Mouse (Mus musculus): ENCODE measurements around the gene Ccs. TPM values are rescaled to one million over a fixed set of nuclear protein-coding genes. Genes with fewer than 3 reads are reported as not detected.

Gene Ccs
- polyA plus RNA-seq, 1 experiment from 2014 or later, result 53.7 TPM

DNA sequence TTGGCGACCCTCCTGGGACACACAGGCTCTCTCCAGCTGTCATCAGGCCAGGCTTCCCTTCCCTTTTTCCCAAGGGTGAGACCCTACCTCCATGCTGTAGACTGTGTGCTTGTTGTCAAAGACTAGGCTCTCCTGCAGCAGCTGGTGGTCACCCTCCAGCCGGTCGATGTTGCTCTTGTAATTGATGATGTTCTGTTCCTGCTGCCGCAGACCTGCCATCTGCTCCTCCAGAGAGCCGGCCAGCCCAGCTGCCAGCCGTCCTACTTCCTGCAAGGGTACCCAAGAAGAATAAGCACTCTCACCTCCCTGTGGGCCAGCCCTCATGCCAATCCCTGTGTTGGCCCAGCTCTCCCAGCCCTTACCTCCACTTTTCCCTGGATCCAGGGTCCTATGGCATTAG is 23.9 kb upstream of the Ccs start:
- H3K4me1 ChIP-seq (replicated peaks; ENCODE audit: control insufficient read depth, insufficient read depth, low read length), result peaks cover 6% of the 10 kb centered on the region; the same call in 1 of the 2 replicates
- H3K9me3 ChIP-seq (ENCODE audit: control insufficient read depth, low read length), result no peaks in the 10 kb centered on the region
- no peak overlapping the region for H3K4me3 ChIP-seq (ENCODE audit: low read length)
- H3K9ac ChIP-seq (ENCODE audit: low read length), result no peak overlapping the region
- H3K27me3 ChIP-seq (ENCODE audit: control insufficient read depth, insufficient read depth, low read depth, low read length), result no peaks in the 10 kb centered on the region
- ATAC-seq (ENCODE audit: low read depth), result no peak
- no peak overlapping the region for H3K27ac ChIP-seq (ENCODE audit: low read length)
- WGBS, result 61% methylated on average over 6 of the region's 6 CpGs
- H3K36me3 ChIP-seq (ENCODE audit: control insufficient read depth, insufficient read depth, low read length), result no peaks in the 10 kb centered on the region
- H3K4me2 ChIP-seq (ENCODE audit: low read depth, low read length), result no peak overlapping the region

DNA sequence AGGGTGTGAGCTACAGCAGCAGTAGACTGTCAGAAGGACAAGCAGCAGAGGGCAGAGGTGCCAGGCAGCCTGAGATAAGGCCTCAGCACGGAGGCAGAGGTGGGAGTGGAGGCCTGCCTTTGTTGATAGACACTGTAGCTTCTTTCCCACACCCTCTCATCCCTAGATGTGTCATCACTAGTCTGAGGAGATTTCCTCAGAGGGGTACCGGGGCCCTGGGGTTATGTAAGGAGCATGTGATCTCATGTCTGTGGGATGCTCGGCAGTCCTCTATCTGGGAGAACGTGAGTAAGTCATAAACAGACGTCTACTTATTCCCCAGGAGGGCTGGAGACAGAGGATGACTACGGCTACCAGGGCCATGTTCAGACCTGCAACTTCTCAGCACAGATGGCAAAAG is 19.9 kb upstream of the Ccs start:
- Histone ChIP-seq H3K27me3 (ENCODE audit: control insufficient read depth, insufficient read depth, low read depth, low read length) (peaks cover 8% of the 10 kb centered on the region; the same call in 1 of the 2 replicates), H3K36me3 (ENCODE audit: control insufficient read depth, insufficient read depth, low read length) (no peaks in the 10 kb centered on the region), H3K9ac (ENCODE audit: low read length) (no peak overlapping the region), H3K4me3 (ENCODE audit: low read length) (no peak overlapping the region), H3K27ac (ENCODE audit: low read length) (no peak overlapping the region), H3K4me1 (replicated peaks; ENCODE audit: control insufficient read depth, insufficient read depth, low read length) (peaks cover 3% of the 10 kb centered on the region; the same call in 1 of the 2 replicates), H3K4me2 (ENCODE audit: low read depth, low read length) (no peak overlapping the region), H3K9me3 (ENCODE audit: control insufficient read depth, low read length) (no peaks in the 10 kb centered on the region)
- WGBS, result 62% methylated on average over 6 of the region's 6 CpGs
- ATAC-seq (ENCODE audit: low read depth), result no peak

- Histone ChIP-seq H3K4me3 (ENCODE audit: low read length) (no peak overlapping the region), H3K36me3 (ENCODE audit: control insufficient read depth, insufficient read depth, low read length) (no peaks in the 10 kb centered on the region), H3K9me3 (ENCODE audit: control insufficient read depth, low read length) (no peaks in the 10 kb centered on the region), H3K9ac (ENCODE audit: low read length) (no peak overlapping the region), H3K27ac (ENCODE audit: low read length) (no peak overlapping the region), H3K4me2 (ENCODE audit: low read depth, low read length) (no peak overlapping the region; the same call in 1 of the 2 replicates), H3K27me3 (ENCODE audit: control insufficient read depth, insufficient read depth, low read depth, low read length) (peaks cover 8% of the 10 kb centered on the region; the same call in 1 of the 2 replicates), H3K4me1 (replicated peaks; ENCODE audit: control insufficient read depth, insufficient read depth, low read length) (peaks cover 3% of the 10 kb centered on the region; the same call in 1 of the 2 replicates)
- 72% methylated on average over 4 of the region's 4 CpGs for WGBS
- no peak for ATAC-seq (ENCODE audit: low read depth)
Observed at GRCm38 (mm10) chr19:4855951-4856350, 16.8 kb upstream of the Ccs start.

GRCm38 (mm10) chr19:4855470-4855820 is 16.3 kb upstream of the Ccs start:
- Histone ChIP-seq H3K9ac (ENCODE audit: low read length) (peak overlapping the region; percentile 74), H3K27ac (ENCODE audit: low read length) (no peak overlapping the region), H3K4me3 (ENCODE audit: low read length) (peak overlapping the region; percentile 54), H3K4me2 (ENCODE audit: low read depth, low read length) (peak overlapping the region; percentile 94), H3K27me3 (ENCODE audit: control insufficient read depth, insufficient read depth, low read depth, low read length) (peaks cover 8% of the 10 kb centered on the region; the same call in 1 of the 2 replicates), H3K9me3 (ENCODE audit: control insufficient read depth, low read length) (no peaks in the 10 kb centered on the region), H3K4me1 (replicated peaks; ENCODE audit: control insufficient read depth, insufficient read depth, low read length) (peaks cover 3% of the 10 kb centered on the region; the same call in 1 of the 2 replicates), H3K36me3 (ENCODE audit: control insufficient read depth, insufficient read depth, low read length) (no peaks in the 10 kb centered on the region)
- WGBS, result 1% methylated on average over 14 of the region's 14 CpGs
- peak; percentile 29; the same call in 1 of the 2 replicates for ATAC-seq (ENCODE audit: low read depth)

- H3K9ac ChIP-seq (ENCODE audit: low read length), result peak within 1 kb of the TSS; percentile 74
- WGBS, result 3% methylated on average over 43 of the region's 45 CpGs
- peaks cover 8% of the 10 kb centered on the region; the same call in 1 of the 2 replicates for H3K27me3 ChIP-seq (ENCODE audit: control insufficient read depth, insufficient read depth, low read depth, low read length)
- peak within 1 kb of the TSS; percentile 94 for H3K4me2 ChIP-seq (ENCODE audit: low read depth, low read length)
- no peaks in the 10 kb centered on the region for H3K9me3 ChIP-seq (ENCODE audit: control insufficient read depth, low read length)
- H3K4me3 ChIP-seq (ENCODE audit: low read length), result peak within 1 kb of the TSS; percentile 54
- no peak within 1 kb of the TSS for H3K27ac ChIP-seq (ENCODE audit: low read length)
- ATAC-seq (ENCODE audit: low read depth), result peak; percentile 89
- no peaks in the 10 kb centered on the region for H3K36me3 ChIP-seq (ENCODE audit: control insufficient read depth, insufficient read depth, low read length)
- peaks cover 3% of the 10 kb centered on the region; the same call in 1 of the 2 replicates for H3K4me1 ChIP-seq (replicated peaks; ENCODE audit: control insufficient read depth, insufficient read depth, low read length)
Observed at GRCm38 (mm10) chr19:4854552-4855469, 15.7 kb upstream of the Ccs start, which contains the start of gene Ctsf. TSS of gene Ctsf (plus strand) at chr19:4855130.

DNA sequence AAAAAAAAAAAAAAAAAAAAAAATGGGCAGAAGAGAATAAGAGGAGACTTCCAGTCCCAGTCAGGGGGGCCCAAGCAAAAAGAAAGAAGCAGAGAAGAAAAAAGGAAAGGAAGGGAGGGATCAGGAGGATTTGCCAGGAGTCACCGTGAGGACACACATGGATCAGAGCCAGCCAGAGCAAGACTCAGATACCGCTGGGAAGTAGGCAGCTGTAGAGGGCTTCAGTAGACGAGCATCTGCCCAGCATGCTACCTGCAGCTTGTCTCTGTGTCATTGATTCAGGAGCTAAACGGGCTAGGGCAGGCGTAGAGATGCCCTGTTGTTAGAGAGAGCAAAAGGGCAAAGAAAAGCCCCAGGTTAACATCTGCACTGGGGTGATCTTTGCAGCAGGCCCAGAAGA is 11.1 kb upstream of the Ccs start:
- 55% methylated on average over 5 of the region's 5 CpGs for WGBS
- peaks cover 3% of the 10 kb centered on the region; the same call in 1 of the 2 replicates for H3K4me1 ChIP-seq (replicated peaks; ENCODE audit: control insufficient read depth, insufficient read depth, low read length)
- no peak for ATAC-seq (ENCODE audit: low read depth)
- H3K36me3 ChIP-seq (ENCODE audit: control insufficient read depth, insufficient read depth, low read length), result no peaks in the 10 kb centered on the region
- peaks cover 5% of the 10 kb centered on the region; the same call in 1 of the 2 replicates for H3K27me3 ChIP-seq (ENCODE audit: control insufficient read depth, insufficient read depth, low read depth, low read length)
- H3K27ac ChIP-seq (ENCODE audit: low read length), result no peak overlapping the region
- no peak overlapping the region for H3K4me3 ChIP-seq (ENCODE audit: low read length)
- H3K9me3 ChIP-seq (ENCODE audit: control insufficient read depth, low read length), result no peaks in the 10 kb centered on the region
- no peak overlapping the region for H3K9ac ChIP-seq (ENCODE audit: low read length)
- no peak overlapping the region for H3K4me2 ChIP-seq (ENCODE audit: low read depth, low read length)

DNA sequence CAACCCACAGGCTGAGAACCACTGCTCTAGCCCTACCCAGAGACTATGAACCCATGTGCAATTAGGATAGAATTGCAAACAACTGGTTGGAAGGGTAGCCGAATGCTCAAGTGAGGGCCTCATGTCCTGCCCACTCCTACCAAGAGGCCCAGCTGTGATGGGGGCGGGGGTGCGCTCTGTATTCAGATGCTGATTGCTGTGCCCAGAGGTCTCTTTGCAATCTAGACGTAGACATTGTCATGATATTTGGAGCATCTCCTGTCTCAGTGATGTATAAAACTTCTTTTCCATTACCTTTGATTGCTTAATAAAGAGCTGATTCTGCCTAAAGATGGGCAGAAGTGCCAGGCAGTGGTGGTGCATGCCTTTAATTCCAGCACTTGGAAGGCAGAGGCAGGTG is 10.7 kb upstream of the Ccs start:
- no peaks in the 10 kb centered on the region for H3K9me3 ChIP-seq (ENCODE audit: control insufficient read depth, low read length)
- peaks cover 3% of the 10 kb centered on the region; the same call in 1 of the 2 replicates for H3K4me1 ChIP-seq (replicated peaks; ENCODE audit: control insufficient read depth, insufficient read depth, low read length)
- no peak for ATAC-seq (ENCODE audit: low read depth)
- H3K4me2 ChIP-seq (ENCODE audit: low read depth, low read length), result no peak overlapping the region
- H3K27ac ChIP-seq (ENCODE audit: low read length), result no peak overlapping the region
- 54% methylated on average over 4 of the region's 4 CpGs for WGBS
- no peaks in the 10 kb centered on the region for H3K36me3 ChIP-seq (ENCODE audit: control insufficient read depth, insufficient read depth, low read length)
- no peak overlapping the region for H3K4me3 ChIP-seq (ENCODE audit: low read length)
- no peak overlapping the region for H3K9ac ChIP-seq (ENCODE audit: low read length)
- peaks cover 4% of the 10 kb centered on the region; the same call in 1 of the 2 replicates for H3K27me3 ChIP-seq (ENCODE audit: control insufficient read depth, insufficient read depth, low read depth, low read length)

GRCm38 (mm10) chr19:4847490-4847889 is 8.4 kb upstream of the Ccs start:
- Histone ChIP-seq H3K27ac (ENCODE audit: low read length) (no peak overlapping the region), H3K36me3 (ENCODE audit: control insufficient read depth, insufficient read depth, low read length) (no peaks in the 10 kb centered on the region), H3K9ac (ENCODE audit: low read length) (no peak overlapping the region), H3K4me2 (ENCODE audit: low read depth, low read length) (no peak overlapping the region), H3K4me1 (replicated peaks; ENCODE audit: control insufficient read depth, insufficient read depth, low read length) (no peaks in the 10 kb centered on the region), H3K9me3 (ENCODE audit: control insufficient read depth, low read length) (no peaks in the 10 kb centered on the region), H3K27me3 (ENCODE audit: control insufficient read depth, insufficient read depth, low read depth, low read length) (no peaks in the 10 kb centered on the region), H3K4me3 (ENCODE audit: low read length) (no peak overlapping the region)
- 27% methylated on average over 7 of the region's 7 CpGs for WGBS
- ATAC-seq (ENCODE audit: low read depth), result no peak

DNA sequence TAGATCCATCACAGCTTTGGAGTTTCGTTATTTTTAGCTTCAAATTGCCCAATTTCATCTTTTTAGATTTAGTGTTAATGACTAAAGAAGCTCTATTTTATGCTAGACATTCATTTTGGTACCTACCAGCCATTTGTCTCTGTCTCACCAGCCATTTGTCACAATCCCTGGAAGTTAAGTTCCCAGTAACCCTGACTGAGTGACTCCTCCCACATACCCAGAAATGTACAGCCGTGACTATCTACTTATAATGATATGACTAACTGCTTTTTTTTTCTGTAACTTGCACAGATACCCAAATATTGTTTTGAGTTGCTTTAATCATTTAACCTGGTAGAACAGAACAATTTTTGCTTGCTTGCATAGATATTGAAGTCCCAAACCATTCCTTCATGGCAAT is 6.7 kb upstream of the Ccs start:
- H3K36me3 ChIP-seq (ENCODE audit: control insufficient read depth, insufficient read depth, low read length), result no peaks in the 10 kb centered on the region
- no peak overlapping the region for H3K4me2 ChIP-seq (ENCODE audit: low read depth, low read length)
- no peaks in the 10 kb centered on the region; the same call in 1 of the 2 replicates for H3K27me3 ChIP-seq (ENCODE audit: control insufficient read depth, insufficient read depth, low read depth, low read length)
- no peak overlapping the region for H3K4me3 ChIP-seq (ENCODE audit: low read length)
- no peaks in the 10 kb centered on the region for H3K9me3 ChIP-seq (ENCODE audit: control insufficient read depth, low read length)
- no peak overlapping the region for H3K9ac ChIP-seq (ENCODE audit: low read length)
- WGBS, result 41% methylated on average over 2 of the region's 2 CpGs
- ATAC-seq (ENCODE audit: low read depth), result no peak
- H3K4me1 ChIP-seq (replicated peaks; ENCODE audit: control insufficient read depth, insufficient read depth, low read length), result no peaks in the 10 kb centered on the region
- H3K27ac ChIP-seq (ENCODE audit: low read length), result no peak overlapping the region
